Mouse (Mus musculus): ENCODE measurements around the gene Coa6. TPM values are rescaled to one million over a fixed set of nuclear protein-coding genes. Genes with fewer than 3 reads are reported as not detected.

The Coa6 gene
- total and polyA plus RNA-seq, 3 experiments, result 26.6 to 30.3 (median 29.1) TPM

GRCm38 (mm10) chr8:126474299-126475187, 52.2 kb downstream of the Coa6 start, which contains the start of gene Tarbp1 (continued):
- TF ChIP-seq NRF1 (IDR thresholded peaks at IDR 0.05; ENCODE audit: low read depth, low read length), result peak; percentile 98

Other genes with a start within 250 kb of the Coa6 start
- not detected in 2 replicates for gene Slc35f3, start 124.0 kb upstream of the Coa6 start, total RNA-seq (2012; rRNA removed)
- gene Slc35f3, start 124.0 kb upstream of the Coa6 start, total RNA-seq (2014; rRNA removed), result not detected in 2 replicates
- 0.20 TPM in 2 replicates for gene Slc35f3, start 124.0 kb upstream of the Coa6 start, polyA plus RNA-seq (2012; ENCODE audit: insufficient read length, low read depth)
- gene Tarbp1, start 52.5 kb downstream of the Coa6 start, total RNA-seq (2012; rRNA removed), result 10.4 and 11.5 TPM in 2 replicates
- gene Tarbp1, start 52.5 kb downstream of the Coa6 start, total RNA-seq (2014; rRNA removed), result 10.2 and 10.3 TPM in 2 replicates
- 9.7 and 10.7 TPM in 2 replicates for gene Tarbp1, start 52.5 kb downstream of the Coa6 start, polyA plus RNA-seq (2012; ENCODE audit: insufficient read length, low read depth)
- 20.2 and 28.6 TPM in 2 replicates for gene Irf2bp2, start 171.5 kb downstream of the Coa6 start, total RNA-seq (2012; rRNA removed)
- gene Irf2bp2, start 171.5 kb downstream of the Coa6 start, total RNA-seq (2014; rRNA removed), result 30.3 and 31.2 TPM in 2 replicates
- gene Irf2bp2, start 171.5 kb downstream of the Coa6 start, polyA plus RNA-seq (2012; ENCODE audit: insufficient read length, low read depth), result 17.8 and 19.9 TPM in 2 replicates

Data from CH12.LX (cell line).